Mouse (Mus musculus) lung, postnatal 0 days (tissue): Measurements from ENCODE around the gene Xirp2.

Experiments
- CTCF ChIP-seq: IDR thresholded peaks from 2 replicates; pipeline ENCODE4 v1.5.1; 2016; ENCODE audit warnings: antibody characterized with exemption, mild to moderate bottlenecking
- EP300 ChIP-seq: IDR thresholded peaks from 2 replicates; pipeline ENCODE4 v1.6.1; 2016; ENCODE audit warnings: antibody characterized with exemption, mild to moderate bottlenecking, control low read depth

DNA sequence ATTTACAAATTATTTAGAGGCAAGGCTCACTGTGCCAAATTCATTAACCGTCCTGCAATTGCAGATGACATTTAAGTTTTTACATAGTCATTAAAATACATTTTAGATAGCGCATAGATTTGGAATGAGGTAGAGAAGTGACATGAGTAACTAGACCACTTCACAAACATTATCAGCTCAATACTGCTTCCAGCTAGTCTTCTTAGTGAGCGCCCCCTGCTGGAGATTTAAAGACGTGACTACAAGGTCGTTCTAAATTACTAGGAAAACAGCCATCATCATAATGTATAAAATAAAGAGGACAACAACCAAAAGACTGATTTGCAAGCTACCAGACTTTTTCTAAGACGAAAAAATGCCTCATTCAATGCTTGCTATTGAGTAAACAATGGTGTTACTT lies 32.0 kb downstream of the Xirp2 start:
- TF ChIP-seq CTCF = peak; percentile 74
- TF ChIP-seq EP300 = no peak
